26 mouse cellular contexts compared by ENCODE assay signal in the genomic region with DNA sequence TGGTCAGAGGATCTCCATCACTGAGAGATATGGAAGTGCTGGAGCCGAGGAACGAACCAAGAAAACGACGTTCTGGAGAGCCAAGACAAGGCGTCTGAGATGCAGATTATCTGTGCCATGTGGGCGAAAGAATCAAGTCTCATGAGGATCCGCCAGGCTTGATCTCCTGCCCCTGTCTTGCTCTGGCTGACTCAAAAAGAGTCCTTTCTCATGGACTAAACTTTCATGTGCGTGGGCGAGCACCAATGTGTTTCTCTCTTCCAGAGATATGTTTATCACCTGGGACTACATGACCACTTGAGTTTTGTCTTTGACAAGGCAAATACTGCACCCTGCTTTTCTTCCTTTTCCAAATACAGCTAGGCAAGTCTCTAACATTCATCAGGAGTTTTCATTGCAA. TPM values are rescaled to one million over a fixed set of nuclear protein-coding genes. Genes with fewer than 3 reads are reported as not detected.
A peak's percentile ranks its signal among the peaks of the same experiment; 100 is the strongest.
DNase-seq lines count a peak whose midpoint lies in the region; ATAC-seq and TF ChIP-seq lines count a peak whose summit lies in the region.
"Had no signal": no experiment of that assay in that cellular context is flagged by ENCODE, and none has a peak within 500 bp of the region (broad histone marks: within the 10 kb centered on the region; RNA-seq: fewer than 3 reads in every experiment).

No protein-coding gene starts in this region.

- H3K4me1 ChIP-seq in liver, postnatal 0 days (ENCODE audit: insufficient read depth) = no peaks in the 10 kb centered on the region
- H3K4me1 ChIP-seq in MEL (ENCODE audit: control insufficient read depth in 1 of 2, insufficient read depth in 2 of 2, low read length in 2 of 2) = peaks cover 15 to 27% of the 10 kb centered on the region in 2 experiments
- peaks cover 53% of the 10 kb centered on the region for H3K4me1 ChIP-seq in limb, embryonic 10.5 days
- H3K4me1 ChIP-seq: heart, embryonic 15.5 days; hindbrain, embryonic 12.5 days; liver, embryonic 13.5 days; midbrain, embryonic 15.5 days had no signal

- no peak for TF ChIP-seq POLR2A in MEL (IDR thresholded peaks at IDR 0.05; ENCODE audit: control insufficient read depth in 1 of 2, insufficient read depth in 1 of 2, low read depth in 1 of 2, low read length in 2 of 2, poor library complexity in 1 of 2)

- TF ChIP-seq RAD21 in MEL (IDR thresholded peaks at IDR 0.05; ENCODE audit: low read depth, low read length) = no peak

- peak overlapping the region; percentile 55; the same call in 1 of the 2 replicates for H3K27ac ChIP-seq in liver, postnatal 0 days (ENCODE audit: low read depth)
- no peak overlapping the region for H3K27ac ChIP-seq in MEL (ENCODE audit: control insufficient read depth, low read depth, low read length)
- 0 out of 2 replicates have a peak overlapping the region, but pooled peaks have one; percentile 48 for H3K27ac ChIP-seq in limb, embryonic 10.5 days
- H3K27ac ChIP-seq: embryonic facial prominence, embryonic 12.5 days; forebrain, embryonic 10.5 days; gastrocnemius, adult 2 months; heart, embryonic 15.5 days; hindbrain, embryonic 12.5 days; hindbrain, postnatal 0 days; liver, embryonic 13.5 days; midbrain, embryonic 10.5 days; midbrain, embryonic 15.5 days had no signal

- H3K36me3 ChIP-seq in liver, postnatal 0 days (replicated peaks; ENCODE audit: insufficient read depth, low read length) = no peaks in the 10 kb centered on the region
- H3K36me3 ChIP-seq in MEL (ENCODE audit: control insufficient read depth in 1 of 2, insufficient read depth in 2 of 2, low read length in 2 of 2) = peaks cover 18 to 27% of the 10 kb centered on the region in 2 experiments
- H3K36me3 ChIP-seq in limb, embryonic 10.5 days = no peaks in the 10 kb centered on the region
- H3K36me3 ChIP-seq: embryonic facial prominence, embryonic 12.5 days; forebrain, embryonic 10.5 days; heart, embryonic 15.5 days; hindbrain, embryonic 12.5 days; liver, embryonic 13.5 days; midbrain, embryonic 10.5 days; midbrain, embryonic 15.5 days had no signal

- WGBS in liver, postnatal 0 days (ENCODE audit: insufficient replicate concordance) = 80% methylated on average over 9 of the region's 9 CpGs
- 87% methylated on average over 9 of the region's 9 CpGs for WGBS in limb, embryonic 10.5 days

- no peak for TF ChIP-seq EP300 in liver, postnatal 0 days (IDR thresholded peaks at IDR 0.05; ENCODE audit: low read depth)
- peak in 1 of 2 experiments; percentile 35; a peak in 1 of 4 replicates for TF ChIP-seq EP300 in MEL (IDR thresholded peaks at IDR 0.05; ENCODE audit: low read depth in 1 of 2, low read length in 2 of 2)

- no peak for ATAC-seq in liver, postnatal 0 days
- ATAC-seq in monocyte, adult 5-6 weeks (replicated peaks; ENCODE audit: insufficient number of reproducible peaks, low FRiP score, low TSS enrichment, poor library complexity, severe bottlenecking) = no peak
- ATAC-seq in activated CD4-positive, CD25-positive, alpha-beta regulatory T cell, adult 4 months = no peak
- ATAC-seq: forebrain, embryonic 16.5 days; hindbrain, postnatal 0 days; intestine, embryonic 16.5 days; midbrain, embryonic 15.5 days had no signal

- DNase-seq in liver, postnatal 0 days = no peak
- DNase-seq in liver (no peak), MEL (ENCODE audit: low read depth, low spot score) (peak; percentile 38)
- no peak for DNase-seq in limb, embryonic 10.5 days (ENCODE audit: low spot score)
- DNase-seq: adrenal gland, adult 2 months; adrenal gland, postnatal 36 days; cerebellum, adult 8-10 months; cerebellum, postnatal 25 days; gastrocnemius, adult 2 months; kidney, adult 9 months; kidney, postnatal 10 days; layer of hippocampus, postnatal 36 days; liver, embryonic 13.5 days; lung, adult 2 months; lung, postnatal 10 days had no signal

- TF ChIP-seq CTCF in liver, postnatal 0 days (IDR thresholded peaks at IDR 0.05; ENCODE audit: low read depth) = no peak
- no peak for TF ChIP-seq CTCF in MEL (IDR thresholded peaks at IDR 0.05 in 2 of 3, conservative IDR thresholded peaks at IDR 0.05 in 1 of 3; ENCODE audit: control insufficient read depth in 1 of 3, insufficient read depth in 1 of 3, low read depth in 2 of 3, low read length in 3 of 3, poor library complexity in 1 of 3, severe bottlenecking in 1 of 3)

- no peak overlapping the region for H3K4me2 ChIP-seq in liver, postnatal 0 days (ENCODE audit: low read depth, low read length)
- H3K4me2 ChIP-seq: embryonic facial prominence, embryonic 12.5 days; heart, embryonic 15.5 days; hindbrain, embryonic 12.5 days; liver, embryonic 13.5 days; midbrain, embryonic 15.5 days had no signal

- no peaks in the 10 kb centered on the region for H3K27me3 ChIP-seq in liver, postnatal 0 days (ENCODE audit: insufficient read depth, low read length)
- H3K27me3 ChIP-seq in MEL (ENCODE audit: control insufficient read depth in 1 of 2, insufficient read depth in 2 of 2, low read length in 2 of 2) = no peaks in the 10 kb centered on the region
- H3K27me3 ChIP-seq in limb, embryonic 10.5 days (ENCODE audit: low read depth, poor library complexity, severe bottlenecking) = no peaks in the 10 kb centered on the region
- H3K27me3 ChIP-seq: embryonic facial prominence, embryonic 12.5 days; heart, embryonic 15.5 days; hindbrain, embryonic 12.5 days; liver, embryonic 13.5 days; midbrain, embryonic 15.5 days had no signal

- no peaks in the 10 kb centered on the region for H3K9me3 ChIP-seq in liver, postnatal 0 days (ENCODE audit: low read length)
- H3K9me3 ChIP-seq in MEL (replicated peaks; ENCODE audit: insufficient read depth, low read length) = no peaks in the 10 kb centered on the region
- no peaks in the 10 kb centered on the region for H3K9me3 ChIP-seq in limb, embryonic 10.5 days (replicated peaks)
- H3K9me3 ChIP-seq: embryonic facial prominence, embryonic 12.5 days; heart, embryonic 15.5 days; hindbrain, embryonic 12.5 days; liver, embryonic 13.5 days; midbrain, embryonic 10.5 days; midbrain, embryonic 15.5 days had no signal

- no peak overlapping the region for H3K9ac ChIP-seq in liver, postnatal 0 days (replicated peaks)
- H3K9ac ChIP-seq in MEL (ENCODE audit: control insufficient read depth, low read depth, low read length, poor library complexity, severe bottlenecking) = no peak overlapping the region
- H3K9ac ChIP-seq: embryonic facial prominence, embryonic 12.5 days; heart, embryonic 15.5 days; hindbrain, embryonic 12.5 days; liver, embryonic 13.5 days; midbrain, embryonic 15.5 days had no signal

- H3K79me2 ChIP-seq in MEL (ENCODE audit: control insufficient read depth, insufficient read depth, low read length, poor library complexity) = peaks cover 21% of the 10 kb centered on the region

- H3K4me3 ChIP-seq in liver, postnatal 0 days (ENCODE audit: low read depth, low read length) = no peak overlapping the region
- H3K4me3 ChIP-seq in MEL (ENCODE audit: control insufficient read depth in 1 of 2, insufficient read depth in 1 of 2, low read depth in 2 of 2, low read length in 2 of 2) = no peak overlapping the region
- no peak overlapping the region for H3K4me3 ChIP-seq in limb, embryonic 10.5 days
- H3K4me3 ChIP-seq: embryonic facial prominence, embryonic 12.5 days; forebrain, embryonic 10.5 days; gastrocnemius, adult 2 months; heart, embryonic 15.5 days; hindbrain, embryonic 12.5 days; liver, embryonic 13.5 days; midbrain, embryonic 10.5 days; midbrain, embryonic 15.5 days had no signal

TF ChIP-seq in MEL, 35 proteins besides CTCF, POLR2A, EP300 and RAD21:
- TF ChIP-seq NELFE (IDR thresholded peaks at IDR 0.05; ENCODE audit: low read depth, low read length) (no peak), GATA1 (IDR thresholded peaks at IDR 0.05; ENCODE audit: low read depth, low read length) (0 out of 2 replicates have a peak, but pooled peaks have one; percentile 19), TCF12 (IDR thresholded peaks at IDR 0.05; ENCODE audit: low read depth, low read length) (no peak), MXI1 (IDR thresholded peaks at IDR 0.05; ENCODE audit: low read depth, low read length) (no peak)

RNA-seq across cellular contexts. Expression of a gene that starts 6.4 kb away (rescaled TPM):
- 0.81 and 1.1 TPM in 2 replicates for polyA plus RNA-seq in liver, postnatal 0 days (2015; fragmentation: Nextera tagmentation; extraction: Ambion mirVana)
- 25.4 TPM in 2 replicates for total RNA-seq in MEL (2012; rRNA removed)
- 10 to 100 TPM; 18.5 to 41.1 TPM for polyA plus RNA-seq in MEL (2012; ENCODE audit: insufficient read depth in 1 of 2, insufficient read length in 2 of 2, low read depth in 1 of 2, low replicate concordance in 2 of 2, missing spikeins in 1 of 2)
- 33.9 and 38.8 TPM in 2 replicates for polyA plus RNA-seq in limb, embryonic 10.5 days (2016; fragmentation: Nextera tagmentation; extraction: Ambion mirVana)
- total RNA-seq in monocyte, adult 5-6 weeks (2017) = 14.5 to 27.7 TPM (median 22.8 TPM) in 3 replicates
- 10 to 100 TPM; 15.0 to 18.5 TPM for polyA plus RNA-seq in activated CD4-positive, CD25-positive, alpha-beta regulatory T cell, adult 4 months (2017; shearing (Covaris generic))
